Mouse (Mus musculus) right cerebral cortex, postnatal 36 days (tissue): Measurements from ENCODE around the gene Siva1.

Experiments
- DNase-seq, 2 experiments: peaks; one replicate each; pipeline ENCODE4 v3.0.0; 2022; ENCODE audit warnings: low spot score in 2 of 2, mixed read lengths in 1 of 2

The Siva1 gene

GRCm38 (mm10) chr12:112644180-112644854, at the start of gene Siva1:
Gene Siva1 (plus strand): TSS chr12:112644679.
- DNase-seq, result peak; percentile 97

DNA sequence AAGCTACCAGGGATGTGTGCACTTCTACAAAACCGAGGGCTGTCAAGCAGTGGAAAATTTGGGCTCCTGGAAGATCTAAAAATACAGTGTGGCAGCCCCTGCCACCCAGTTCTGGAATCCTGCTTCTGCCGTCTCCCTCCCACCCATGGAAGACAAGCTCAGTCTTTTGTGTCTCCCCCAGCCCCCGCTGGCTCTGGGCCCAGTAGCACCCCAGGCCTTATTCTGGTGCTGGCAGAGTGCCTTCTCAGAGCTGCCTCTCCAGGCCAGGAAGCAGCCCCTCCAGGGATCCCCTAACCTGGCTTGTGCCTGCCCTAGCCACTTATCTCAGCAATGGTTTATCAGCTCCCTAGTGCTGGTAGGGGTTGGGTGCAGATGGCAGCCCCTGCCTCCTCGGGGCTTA, 49.5 kb upstream of the Siva1 start:
- peak; percentile 71 to 74 for DNase-seq

GRCm38 (mm10) chr12:112595626-112596025, 48.9 kb upstream of the Siva1 start:
- no peak for DNase-seq

DNA sequence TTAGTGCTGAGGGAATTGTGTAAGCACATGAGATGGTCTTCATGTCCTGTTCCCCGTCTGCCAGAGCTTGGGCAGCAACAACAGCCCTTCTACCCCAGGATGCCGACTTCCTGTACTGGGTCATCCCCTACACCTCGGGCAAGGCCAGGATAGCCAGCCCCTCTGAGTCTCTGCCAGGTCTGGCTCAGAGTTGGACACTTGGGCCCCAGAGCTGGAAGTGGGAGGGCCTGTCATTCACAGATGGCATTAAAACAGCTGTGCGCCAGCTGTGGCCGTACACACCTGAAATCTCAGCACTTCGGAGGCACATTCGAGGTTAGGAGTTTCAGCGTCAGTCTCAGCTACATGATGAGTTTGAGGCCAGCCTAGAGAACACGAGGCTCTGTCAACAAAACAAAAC, 48.0 kb upstream of the Siva1 start:
- DNase-seq, result no peak

- no peak for DNase-seq
Observed at GRCm38 (mm10) chr12:112596891-112597500, 47.5 kb upstream of the Siva1 start.

- no peak for DNase-seq
Observed at GRCm38 (mm10) chr12:112597618-112598017, 46.9 kb upstream of the Siva1 start.

DNA sequence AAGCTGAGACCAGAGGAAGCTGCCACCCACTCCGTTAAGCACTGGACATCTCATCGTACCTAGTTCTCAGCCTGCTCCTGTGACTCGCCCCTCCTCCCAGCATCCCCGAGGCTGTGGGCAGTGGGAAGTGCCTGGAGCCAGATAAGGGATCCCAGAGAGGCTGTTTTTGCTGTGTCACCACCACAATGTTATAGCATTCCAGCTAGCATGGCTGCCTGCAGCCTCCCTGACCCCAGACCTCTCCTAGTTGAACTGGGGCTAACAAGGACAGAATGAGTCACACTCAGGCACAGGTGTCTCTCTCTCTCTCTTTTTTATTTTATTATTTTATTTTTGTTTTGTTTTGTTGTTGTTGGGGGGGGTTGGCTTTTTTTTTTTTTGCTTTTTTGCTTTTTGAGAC, 45.3 kb upstream of the Siva1 start:
- DNase-seq, result no peak

- DNase-seq, result no peak
Observed at GRCm38 (mm10) chr12:112599942-112600611, 44.4 kb upstream of the Siva1 start.

DNA sequence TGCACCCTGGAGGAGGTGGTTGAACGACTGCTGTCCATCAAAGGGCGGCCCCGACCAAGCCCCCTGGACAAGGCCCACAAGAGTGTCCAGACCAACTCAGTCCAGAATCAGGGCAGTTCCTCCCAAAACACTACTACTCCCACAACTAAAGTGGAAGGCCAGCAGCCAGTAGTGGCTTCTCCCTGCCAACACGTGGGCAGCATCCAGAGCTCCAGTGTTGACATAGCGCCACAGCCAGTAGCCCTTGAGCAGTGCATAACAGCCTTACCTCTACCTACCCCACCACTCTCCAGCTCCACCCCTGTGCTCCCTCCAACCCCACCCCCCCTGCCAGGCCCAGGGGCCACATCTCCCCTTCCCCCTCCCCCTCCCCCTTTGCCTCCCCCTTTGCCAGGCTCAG, 40.5 kb upstream of the Siva1 start:
- no peak for DNase-seq

- no peak for DNase-seq
Observed at GRCm38 (mm10) chr12:112604709-112605649, 39.5 kb upstream of the Siva1 start.

- DNase-seq, result peak in 1 of 2 experiments; percentile 58
Observed at GRCm38 (mm10) chr12:112605766-112606165, 38.7 kb upstream of the Siva1 start.

- DNase-seq, result no peak
Observed at GRCm38 (mm10) chr12:112606998-112607397, 37.5 kb upstream of the Siva1 start.

DNA sequence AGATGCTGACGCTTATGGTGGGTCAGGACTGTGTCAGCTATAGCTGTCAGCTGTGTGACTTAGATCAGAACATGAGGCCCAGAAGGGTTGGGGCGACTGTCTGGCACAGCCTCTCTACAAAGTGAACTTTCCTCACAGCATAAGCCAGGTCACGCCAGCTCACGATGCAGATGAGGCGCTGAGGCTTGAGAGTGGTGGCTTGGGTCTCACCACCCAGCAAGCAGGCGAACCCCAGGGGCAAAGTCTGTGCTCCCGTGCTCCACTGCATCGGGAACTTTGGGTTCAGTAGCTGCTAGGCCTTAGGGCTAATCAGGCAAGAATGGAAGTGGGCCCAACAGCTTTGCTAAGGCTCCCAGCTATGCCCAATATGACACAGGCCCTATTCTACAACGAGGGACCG, 35.4 kb upstream of the Siva1 start:
- no peak for DNase-seq

- no peak for DNase-seq
Observed at GRCm38 (mm10) chr12:112616668-112617067, 27.8 kb upstream of the Siva1 start.

- peak; percentile 83 to 86 for DNase-seq
Observed at GRCm38 (mm10) chr12:112617184-112617583, 27.3 kb upstream of the Siva1 start.

GRCm38 (mm10) chr12:112617898-112618380, 26.5 kb upstream of the Siva1 start:
- DNase-seq, result peak; percentile 54 to 71

DNA sequence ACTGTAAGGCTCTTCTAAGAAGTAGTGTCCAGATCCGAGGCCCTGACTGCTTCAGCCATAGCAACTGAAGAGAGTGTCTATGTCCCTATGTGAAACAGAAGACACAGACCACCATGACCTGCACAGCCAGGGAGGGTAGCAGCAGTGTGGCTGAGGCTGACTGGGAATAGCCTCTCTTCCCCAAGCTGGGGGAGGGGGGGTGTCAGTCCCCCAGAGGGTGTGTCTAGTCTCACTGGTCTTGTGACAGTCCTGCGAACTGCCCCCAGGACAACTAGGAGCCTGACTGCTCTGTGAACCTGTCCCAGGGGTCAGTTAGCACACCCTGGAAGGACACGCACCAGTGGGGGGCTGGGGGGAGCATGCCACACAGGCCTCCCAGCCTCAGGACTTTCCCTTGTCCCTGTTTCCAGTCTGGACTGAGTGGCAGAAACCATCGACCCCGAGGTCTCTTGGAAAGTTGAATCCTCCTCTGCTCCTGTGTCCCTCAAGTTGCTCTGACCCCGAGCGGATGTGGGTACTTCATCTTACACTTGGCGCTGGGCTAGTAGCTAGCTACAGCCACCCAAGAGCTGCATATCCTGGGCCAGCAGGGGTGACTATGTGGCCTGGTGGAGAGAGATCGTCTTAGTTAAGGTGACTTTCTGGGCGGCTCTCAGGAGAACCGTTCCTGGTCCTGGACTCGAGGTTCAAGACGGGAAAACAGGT, 25.3 kb upstream of the Siva1 start:
- DNase-seq, result no peak

GRCm38 (mm10) chr12:112619686-112620353, 24.7 kb upstream of the Siva1 start, which contains the start of gene Adssl1:
Gene Adssl1 (plus strand): TSS chr12:112620045.
- DNase-seq, result no peak

- no peak for DNase-seq
Observed at GRCm38 (mm10) chr12:112620354-112621061, 24.0 kb upstream of the Siva1 start.

GRCm38 (mm10) chr12:112621900-112622299, 22.6 kb upstream of the Siva1 start:
- DNase-seq, result no peak
